Mouse (Mus musculus) embryonic facial prominence, embryonic 12.5 days (tissue): ENCODE measurements at regions not wholly inside any gene's neighbourhood (a gene's known extent, or its start where the extent isn't known, plus 50 kb on each side); places are given as distances from the start of the nearest gene placed in this dataset.

Experiments used
- ATAC-seq: fragments of 200-750 bp; cut with Nextera tagmentation; 2 replicates; pipeline ENCODE4 v1.8.0; 2017; ENCODE audit not compliant: insufficient number of reproducible peaks, insufficient read depth, low FRiP score, low TSS enrichment
- H3K27ac ChIP-seq: fragments of 300-500 bp; sonication (generic); 2 replicates; pipeline ENCODE4 v1.5.1; 2016; ENCODE audit warnings: mild to moderate bottlenecking
- H3K27me3 ChIP-seq: fragments of 300-500 bp; sonication (generic); 2 replicates; pipeline ENCODE4 v1.6.1; 2016; ENCODE audit warnings: mild to moderate bottlenecking, moderate library complexity
- H3K36me3 ChIP-seq: fragments of 300-500 bp; sonication (generic); 2 replicates; pipeline ENCODE4 v1.6.1; 2016; ENCODE audit warnings: mild to moderate bottlenecking
- H3K4me1 ChIP-seq: fragments of 300-500 bp; sonication (generic); 2 replicates; pipeline ENCODE4 v1.6.1; 2016
- H3K4me2 ChIP-seq: fragments of 300-500 bp; sonication (generic); replicated peaks from 2 replicates; pipeline ENCODE4 v1.6.1; 2016; ENCODE audit warnings: mild to moderate bottlenecking, moderate library complexity
- H3K4me3 ChIP-seq: fragments of 300-500 bp; sonication (generic); 2 replicates; pipeline ENCODE4 v1.5.1; 2016; ENCODE audit warnings: mild to moderate bottlenecking
- H3K9ac ChIP-seq: fragments of 300-500 bp; sonication (generic); 2 replicates; pipeline ENCODE4 v1.6.1; 2016; ENCODE audit warnings: mild to moderate bottlenecking, moderate library complexity
- H3K9me3 ChIP-seq: fragments of 300-500 bp; sonication (generic); 2 replicates; pipeline ENCODE4 v1.6.1; 2016; ENCODE audit warnings: mild to moderate bottlenecking, moderate library complexity
- WGBS: fragments of 180-500 bp; shearing (Covaris S2); methylation state at CpG from one replicate; pipeline ENCODE4 v1.1.7; 2016; 5-methylcytosine and 5-hydroxymethylcytosine counted together

DNA sequence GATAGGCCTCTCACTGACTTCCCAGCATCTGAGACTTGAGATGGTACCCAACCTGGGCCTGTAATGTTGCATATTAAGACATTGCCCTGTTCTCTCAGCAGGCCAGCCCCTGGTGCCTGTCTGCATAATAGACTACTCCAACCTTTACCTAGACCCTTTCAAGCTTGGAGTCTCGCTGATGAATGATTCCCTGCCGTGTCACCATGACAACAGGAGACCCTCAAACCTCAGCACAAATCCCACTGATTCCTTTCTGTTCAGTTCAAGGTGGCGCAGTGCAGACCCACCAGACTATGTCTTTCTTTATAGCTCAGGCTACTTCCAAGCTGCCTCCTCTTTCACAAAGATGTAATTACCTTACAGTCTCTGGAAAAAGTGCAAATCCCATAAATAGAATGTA lies 172.0 kb downstream of the Dcdc2c start:
- H3K27me3 ChIP-seq, result no peaks in the 10 kb centered on the region
- no peak for ATAC-seq
- no peak overlapping the region for H3K4me3 ChIP-seq
- H3K27ac ChIP-seq, result no peak overlapping the region
- WGBS, result 78% methylated on average over 3 of the region's 3 CpGs
- no peak overlapping the region for H3K4me2 ChIP-seq
- no peak overlapping the region for H3K9ac ChIP-seq
- peaks cover 17% of the 10 kb centered on the region; the same call in 1 of the 2 replicates for H3K4me1 ChIP-seq
- H3K9me3 ChIP-seq, result no peaks in the 10 kb centered on the region
- no peaks in the 10 kb centered on the region for H3K36me3 ChIP-seq

DNA sequence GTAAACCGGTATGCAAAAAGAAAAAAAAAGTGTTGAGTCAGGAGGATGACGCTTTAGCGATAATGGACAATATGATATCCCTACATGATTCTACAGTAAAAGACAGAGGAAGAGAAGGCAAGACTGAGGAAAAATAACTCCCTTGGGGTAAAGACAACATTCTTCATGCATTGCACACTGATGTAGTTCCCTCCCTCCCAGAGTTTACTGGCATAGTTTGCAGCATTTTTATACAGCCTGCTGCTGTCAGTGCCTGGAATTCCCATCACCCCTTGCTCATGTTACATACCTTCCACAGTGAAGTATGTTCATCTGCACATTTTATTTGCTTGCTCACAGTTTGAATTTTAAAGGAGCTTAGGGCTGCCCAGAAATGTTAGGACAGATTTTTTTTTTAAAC lies 174.2 kb downstream of the Dcdc2c start:
- Histone ChIP-seq H3K27ac (no peak overlapping the region), H3K4me1 (peaks cover 17% of the 10 kb centered on the region; the same call in 1 of the 2 replicates), H3K9me3 (no peaks in the 10 kb centered on the region), H3K27me3 (no peaks in the 10 kb centered on the region), H3K4me3 (no peak overlapping the region), H3K36me3 (no peaks in the 10 kb centered on the region), H3K9ac (no peak overlapping the region), H3K4me2 (no peak overlapping the region)
- ATAC-seq, result no peak
- WGBS, result 78% methylated on average over 3 of the region's 3 CpGs

DNA sequence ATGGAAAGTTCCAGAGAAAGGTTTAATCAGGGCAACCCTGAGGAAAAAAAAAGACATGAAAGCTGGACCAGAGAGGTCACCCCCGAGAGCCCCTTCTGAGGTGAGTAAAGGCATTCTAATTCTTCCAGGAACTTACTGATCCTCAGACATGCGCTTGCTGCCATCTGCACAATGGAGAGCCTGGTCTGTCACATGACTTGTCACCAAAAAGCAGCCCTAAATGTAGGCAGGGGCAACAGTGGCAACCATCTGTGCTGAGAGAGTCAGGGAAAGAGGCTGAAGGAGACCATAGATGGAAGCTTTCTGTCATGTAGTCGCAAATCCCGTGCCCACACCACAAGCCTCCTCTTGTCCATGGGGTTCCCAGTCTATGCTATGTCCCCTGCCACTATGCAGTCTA lies 174.8 kb downstream of the Dcdc2c start:
- H3K27ac ChIP-seq, result no peak overlapping the region
- ATAC-seq, result no peak

DNA sequence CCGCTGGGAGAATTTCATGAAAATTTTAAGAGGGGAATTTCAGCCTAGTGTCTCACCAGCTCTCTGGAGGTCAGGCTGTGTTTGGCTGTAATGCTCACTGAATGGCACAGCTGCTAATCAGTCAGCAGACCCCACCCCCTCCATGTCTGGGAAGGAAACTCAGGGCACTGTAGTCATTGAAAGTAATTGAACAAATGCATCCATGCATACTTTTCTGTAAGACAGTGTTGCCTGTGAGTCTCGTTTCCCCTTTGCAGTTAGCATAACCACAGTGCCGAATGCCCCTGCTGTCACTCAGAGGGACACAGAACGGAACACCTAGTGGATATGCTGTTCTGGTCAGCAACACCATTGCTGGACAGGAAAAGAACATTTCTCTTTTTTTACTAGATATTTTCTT lies 175.4 kb downstream of the Dcdc2c start:
- H3K36me3 ChIP-seq, result no peaks in the 10 kb centered on the region
- no peak for ATAC-seq
- peaks cover 17% of the 10 kb centered on the region; the same call in 1 of the 2 replicates for H3K4me1 ChIP-seq
- H3K27me3 ChIP-seq, result no peaks in the 10 kb centered on the region
- H3K9me3 ChIP-seq, result no peaks in the 10 kb centered on the region
- H3K4me3 ChIP-seq, result no peak overlapping the region
- WGBS, result 45% methylated on average over 4 of the region's 4 CpGs
- no peak overlapping the region for H3K27ac ChIP-seq
- no peak overlapping the region for H3K4me2 ChIP-seq
- no peak overlapping the region for H3K9ac ChIP-seq

More for the DNA sequence above, 174.8 kb downstream of the Dcdc2c start:
- H3K27me3 ChIP-seq, result no peaks in the 10 kb centered on the region
- WGBS, result 79% methylated on average over 4 of the region's 4 CpGs
- H3K4me2 ChIP-seq, result no peak overlapping the region
- no peaks in the 10 kb centered on the region for H3K36me3 ChIP-seq
- H3K9ac ChIP-seq, result no peak overlapping the region
- no peak overlapping the region for H3K4me3 ChIP-seq
- peaks cover 17% of the 10 kb centered on the region; the same call in 1 of the 2 replicates for H3K4me1 ChIP-seq
- H3K9me3 ChIP-seq, result no peaks in the 10 kb centered on the region

DNA sequence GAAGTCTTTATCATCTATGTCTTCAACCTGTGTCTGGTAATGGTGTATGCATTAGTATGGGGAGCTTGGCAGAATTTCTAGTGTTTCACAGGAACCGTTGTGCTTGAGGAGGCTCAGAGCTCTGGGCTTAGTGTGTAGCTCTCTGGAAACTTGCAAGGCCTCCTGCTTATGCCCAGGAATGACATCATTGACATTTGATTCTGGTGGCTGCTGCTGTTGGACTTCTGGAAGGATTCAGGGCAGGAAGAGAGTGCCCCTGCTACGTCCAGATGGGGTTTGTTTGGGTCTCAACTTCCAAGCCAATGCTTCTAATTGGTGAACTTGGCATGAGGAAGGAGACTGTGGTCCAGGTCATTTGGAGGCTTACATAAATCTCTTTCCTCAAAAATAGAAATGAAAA lies 186.9 kb downstream of the Dcdc2c start:
- H3K27me3 ChIP-seq, result no peaks in the 10 kb centered on the region
- H3K9me3 ChIP-seq, result no peaks in the 10 kb centered on the region
- WGBS, result 33% methylated on average over 2 of the region's 2 CpGs
- H3K4me2 ChIP-seq, result no peak overlapping the region
- H3K4me3 ChIP-seq, result no peak overlapping the region
- H3K27ac ChIP-seq, result peak overlapping the region; percentile 23; the same call in 1 of the 2 replicates
- no peak overlapping the region for H3K9ac ChIP-seq
- H3K36me3 ChIP-seq, result no peaks in the 10 kb centered on the region
- peaks cover 14% of the 10 kb centered on the region for H3K4me1 ChIP-seq
- no peak for ATAC-seq

DNA sequence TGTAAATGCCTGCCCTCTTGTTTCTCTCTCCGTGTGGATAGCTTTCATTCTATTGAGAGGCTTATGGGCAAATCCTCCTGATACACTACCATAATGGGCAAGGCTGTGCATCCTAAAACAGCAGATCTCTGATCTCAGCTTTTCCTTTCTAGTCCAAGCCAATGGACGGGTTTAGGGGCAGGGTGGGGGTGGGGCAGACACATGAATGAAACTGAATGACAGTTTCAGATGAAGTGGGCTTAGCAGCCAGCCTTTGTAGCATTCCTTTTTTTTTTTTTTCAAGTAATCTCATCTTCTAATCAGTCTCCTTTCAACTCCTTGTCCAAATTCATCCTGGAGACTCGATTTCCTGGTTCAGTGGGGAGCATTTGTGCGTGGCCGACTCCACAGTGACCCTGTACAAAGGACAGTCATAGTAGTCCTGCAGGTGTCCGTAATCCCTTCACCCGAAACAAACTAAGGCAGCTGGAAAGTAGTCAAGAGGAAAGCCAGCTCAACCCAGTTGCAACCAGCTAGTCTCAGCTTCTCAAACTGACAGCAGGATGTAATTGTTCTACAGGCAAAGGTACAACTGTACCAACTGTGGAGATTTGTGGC lies 193.4 kb downstream of the Dcdc2c start:
- H3K27ac ChIP-seq, result no peak overlapping the region

DNA sequence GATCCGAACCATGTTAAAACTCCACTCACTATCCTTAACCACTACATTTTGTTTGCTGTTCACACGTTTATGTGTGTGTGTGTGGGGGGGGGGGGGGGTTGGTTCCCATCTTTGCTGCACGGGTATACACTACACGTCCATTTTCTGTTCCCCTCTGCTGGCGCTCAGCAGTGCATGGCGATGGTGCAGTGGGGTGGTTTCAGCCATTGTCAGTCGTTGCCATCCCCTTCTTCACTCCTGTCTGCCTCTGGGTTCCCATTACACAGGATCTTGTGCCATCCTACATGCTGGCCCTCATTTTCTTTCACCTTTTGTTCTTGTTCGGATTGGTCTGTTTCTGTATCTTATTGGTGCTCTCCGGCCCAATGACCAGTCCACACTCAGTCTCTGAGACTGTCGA lies 194.4 kb downstream of the Dcdc2c start:
- Histone ChIP-seq H3K27me3 (no peaks in the 10 kb centered on the region), H3K9me3 (no peaks in the 10 kb centered on the region), H3K4me2 (no peak overlapping the region), H3K36me3 (no peaks in the 10 kb centered on the region), H3K9ac (no peak overlapping the region), H3K4me3 (no peak overlapping the region), H3K4me1 (peaks cover 6% of the 10 kb centered on the region; the same call in 1 of the 2 replicates), H3K27ac (no peak overlapping the region)
- no peak for ATAC-seq
- 90% methylated on average over 10 of the region's 10 CpGs for WGBS

More for the DNA sequence above, 193.4 kb downstream of the Dcdc2c start:
- no peak for ATAC-seq
- no peaks in the 10 kb centered on the region for H3K9me3 ChIP-seq
- no peak overlapping the region for H3K9ac ChIP-seq
- H3K36me3 ChIP-seq, result no peaks in the 10 kb centered on the region
- H3K4me2 ChIP-seq, result no peak overlapping the region
- no peak overlapping the region for H3K4me3 ChIP-seq
- WGBS, result 37% methylated on average over 7 of the region's 7 CpGs
- H3K27me3 ChIP-seq, result no peaks in the 10 kb centered on the region
- H3K4me1 ChIP-seq, result no peaks in the 10 kb centered on the region

DNA sequence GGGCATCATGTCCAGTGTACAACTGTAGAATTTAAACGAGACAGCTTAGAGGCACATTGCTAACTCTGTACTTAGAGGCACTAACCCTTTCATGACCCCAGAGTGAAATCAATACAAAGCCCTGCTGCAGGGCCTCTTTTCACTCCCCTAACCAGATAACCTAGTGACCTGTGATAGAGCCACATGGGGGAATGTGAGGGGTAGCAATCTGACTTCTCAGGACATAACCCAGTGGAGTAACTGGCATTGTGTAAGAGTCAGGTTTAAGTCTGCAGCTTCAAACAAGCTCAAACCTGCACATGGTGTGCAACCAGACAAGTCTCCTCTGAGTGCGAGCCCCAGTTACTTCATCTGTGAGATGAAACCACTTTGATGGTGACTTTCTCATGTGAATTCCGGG lies 199.1 kb downstream of the Dcdc2c start:
- Histone ChIP-seq H3K27ac (no peak overlapping the region), H3K9me3 (no peaks in the 10 kb centered on the region), H3K36me3 (no peaks in the 10 kb centered on the region), H3K4me3 (no peak overlapping the region), H3K27me3 (no peaks in the 10 kb centered on the region), H3K4me1 (peaks cover 10% of the 10 kb centered on the region; the same call in 1 of the 2 replicates), H3K4me2 (no peak overlapping the region), H3K9ac (no peak overlapping the region)
- WGBS, result 41% methylated on average over 3 of the region's 3 CpGs
- ATAC-seq, result no peak

DNA sequence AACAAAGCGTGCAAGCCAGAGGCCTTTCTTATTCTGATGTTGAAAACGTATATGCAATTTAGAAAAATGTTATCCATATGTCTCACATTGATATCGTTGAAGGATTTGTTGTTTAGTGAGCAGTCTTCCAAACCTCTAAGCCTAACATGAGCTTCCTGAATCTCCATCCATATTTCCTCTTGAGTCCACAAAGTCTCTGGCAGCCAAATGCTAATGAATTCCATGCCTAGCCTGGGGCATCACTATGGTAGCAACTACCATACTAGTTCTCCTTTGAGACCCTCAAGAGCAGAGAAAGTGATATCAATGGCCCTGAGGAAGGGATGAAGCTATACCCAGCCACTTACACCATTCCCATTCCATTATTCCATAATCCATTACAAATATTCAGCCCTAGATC lies 199.6 kb downstream of the Dcdc2c start:
- Histone ChIP-seq H3K4me2 (no peak overlapping the region), H3K4me3 (no peak overlapping the region), H3K9ac (no peak overlapping the region), H3K9me3 (no peaks in the 10 kb centered on the region), H3K4me1 (peaks cover 10% of the 10 kb centered on the region; the same call in 1 of the 2 replicates), H3K36me3 (no peaks in the 10 kb centered on the region), H3K27ac (peak overlapping the region; percentile 11; the same call in 1 of the 2 replicates), H3K27me3 (no peaks in the 10 kb centered on the region)
- 30% methylated on average over 3 of the region's 3 CpGs for WGBS
- ATAC-seq, result no peak

DNA sequence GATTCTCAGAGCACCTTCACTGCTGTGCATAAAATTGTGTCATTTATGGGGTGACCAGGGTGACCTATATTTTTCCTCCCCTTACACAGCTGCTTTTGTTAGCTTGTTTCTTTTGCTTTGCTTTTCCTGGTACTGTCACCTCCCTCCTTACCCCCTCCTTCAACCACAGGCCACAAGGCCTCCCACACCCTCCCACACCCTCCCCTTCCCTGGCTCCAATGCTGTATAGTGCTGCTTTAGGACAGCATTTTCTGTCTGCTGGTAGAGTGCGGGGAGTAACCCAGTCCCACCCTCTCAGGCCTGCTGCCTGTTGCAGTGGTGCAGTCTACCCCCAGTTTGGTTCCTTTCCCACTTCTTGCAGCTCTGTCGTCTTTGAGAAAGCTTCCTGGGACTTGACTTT lies 209.5 kb downstream of the Dcdc2c start:
- H3K4me1 ChIP-seq, result 0 out of 2 replicates have a peak, but pooled peaks cover 3% of the 10 kb centered on the region
- H3K27me3 ChIP-seq, result no peaks in the 10 kb centered on the region
- no peaks in the 10 kb centered on the region for H3K9me3 ChIP-seq
- no peak overlapping the region for H3K9ac ChIP-seq
- no peak overlapping the region for H3K27ac ChIP-seq
- WGBS, result 75% methylated on average over 2 of the region's 2 CpGs
- no peaks in the 10 kb centered on the region for H3K36me3 ChIP-seq
- H3K4me2 ChIP-seq, result no peak overlapping the region
- no peak for ATAC-seq
- no peak overlapping the region for H3K4me3 ChIP-seq

DNA sequence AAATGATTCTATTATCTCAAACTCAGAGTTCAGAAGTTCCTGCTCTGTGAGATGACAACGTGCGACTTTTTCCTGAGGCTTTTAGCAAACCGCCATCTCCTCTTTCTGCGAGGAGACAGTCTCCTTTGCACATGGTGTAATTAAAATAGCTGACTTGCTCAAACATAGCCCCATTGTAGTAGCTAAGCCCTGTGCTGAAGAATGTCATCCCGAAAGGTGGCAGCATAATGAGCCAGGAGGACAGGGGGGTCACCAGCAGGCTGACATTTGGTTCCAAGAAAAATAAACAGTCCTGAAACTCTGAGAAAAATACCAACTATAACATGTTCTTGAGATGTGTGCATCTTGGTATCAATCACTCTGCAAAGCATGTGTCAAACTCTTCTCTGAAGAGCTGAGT lies 219.6 kb downstream of the Dcdc2c start:
- 8% methylated on average over 5 of the region's 5 CpGs for WGBS
- no peak for ATAC-seq
- Histone ChIP-seq H3K9me3 (no peaks in the 10 kb centered on the region), H3K36me3 (no peaks in the 10 kb centered on the region), H3K4me3 (no peak overlapping the region), H3K27ac (no peak overlapping the region), H3K4me1 (peaks cover 12% of the 10 kb centered on the region; the same call in 1 of the 2 replicates), H3K9ac (no peak overlapping the region), H3K4me2 (no peak overlapping the region; the same call in 1 of the 2 replicates), H3K27me3 (no peaks in the 10 kb centered on the region)

DNA sequence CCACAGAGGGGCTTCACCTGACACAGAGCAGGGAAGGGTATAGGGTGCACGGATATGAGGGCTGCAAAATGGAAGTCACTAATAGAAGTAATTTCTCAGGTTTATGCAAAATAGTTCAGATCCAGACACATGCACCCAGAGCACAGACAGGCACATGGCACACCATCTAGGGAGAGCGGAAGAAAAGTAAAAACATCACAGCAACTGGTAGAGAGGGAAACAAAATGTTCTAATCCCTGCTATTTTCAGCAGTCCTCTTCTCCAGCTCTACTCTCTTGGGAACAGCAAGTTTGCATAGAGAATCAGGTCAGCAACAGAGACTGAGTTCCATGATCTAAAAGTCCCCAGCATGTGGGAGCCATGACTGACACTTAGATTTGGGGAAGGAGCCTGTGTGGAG lies 220.4 kb downstream of the Dcdc2c start:
- Histone ChIP-seq H3K4me2 (no peak overlapping the region), H3K9me3 (no peaks in the 10 kb centered on the region), H3K9ac (no peak overlapping the region), H3K36me3 (no peaks in the 10 kb centered on the region), H3K4me3 (no peak overlapping the region), H3K27me3 (no peaks in the 10 kb centered on the region), H3K4me1 (peaks cover 12% of the 10 kb centered on the region; the same call in 1 of the 2 replicates), H3K27ac (0 out of 2 replicates have a peak overlapping the region, but pooled peaks have one; percentile 23)
- no peak for ATAC-seq
- WGBS, result 69% methylated on average over 2 of the region's 2 CpGs
